Mouse (Mus musculus) liver, embryonic 14.5 days (tissue): ENCODE measurements around the gene Nmnat2. TPM values are rescaled to one million over a fixed set of nuclear protein-coding genes. Genes with fewer than 3 reads are reported as not detected.

Experiments used
- ATAC-seq: fragments of 200-750 bp; cut with Nextera tagmentation; 2 replicates; pipeline ENCODE4 v1.8.0; 2017; ENCODE audit warnings: moderate number of reproducible peaks, mild to moderate bottlenecking, moderate library complexity; ENCODE audit not compliant: insufficient read depth
- DNase-seq, 3 experiments: peaks; one replicate each; pipeline ENCODE4 v3.0.0-alpha.2; 2012 to 2013; ENCODE audit warnings: low read depth in 3 of 3, low spot score in 3 of 3
- H3K27ac ChIP-seq: fragments of 300-500 bp; sonication (generic); 2 replicates; pipeline ENCODE4 v1.5.1; 2014; ENCODE audit warnings: moderate library complexity, mild to moderate bottlenecking, control low read depth, inconsistent platforms
- H3K27me3 ChIP-seq: fragments of 300-500 bp; sonication (generic); 2 replicates; pipeline ENCODE4 v1.6.1; 2014; ENCODE audit warnings: mild to moderate bottlenecking, low read length, moderate library complexity; ENCODE audit not compliant: control insufficient read depth, insufficient read depth
- H3K36me3 ChIP-seq: fragments of 300-500 bp; sonication (generic); replicated peaks from 2 replicates; pipeline ENCODE4 v1.6.1; 2014; ENCODE audit warnings: low read depth; ENCODE audit not compliant: control insufficient read depth, insufficient read depth
- H3K4me1 ChIP-seq, 2 experiments: fragments of 200-500 bp in 1 of 2; fragments of 300-500 bp in 1 of 2; sonication (generic) in 1 of 2; replicated peaks; 2 replicates each; pipeline ENCODE4 v1.6.1; 2012 to 2014; ENCODE audit warnings: antibody characterized with exemption in 1 of 2, inconsistent platforms in 1 of 2, low read length in 1 of 2; ENCODE audit not compliant: control insufficient read depth in 2 of 2, insufficient read depth in 2 of 2
- H3K4me2 ChIP-seq: fragments of 300-500 bp; sonication (generic); 2 replicates; pipeline ENCODE4 v1.6.1; 2014; ENCODE audit warnings: low read depth, mild to moderate bottlenecking, control low read depth, moderate library complexity
- H3K4me3 ChIP-seq, 2 experiments: fragments of 200-500 bp in 1 of 2; fragments of 300-500 bp in 1 of 2; sonication (generic) in 1 of 2; 2 replicates each; pipeline ENCODE4 v1.5.1; 2012 to 2014; ENCODE audit warnings: low read depth in 2 of 2, low read length in 2 of 2, mild to moderate bottlenecking in 2 of 2, control low read depth in 1 of 2, inconsistent platforms in 1 of 2, moderate library complexity in 1 of 2; ENCODE audit not compliant: insufficient read depth in 1 of 2
- H3K9ac ChIP-seq: fragments of 300-500 bp; sonication (generic); replicated peaks from 2 replicates; pipeline ENCODE4 v1.6.1; 2014; ENCODE audit warnings: mild to moderate bottlenecking, control low read depth, moderate library complexity
- H3K9me3 ChIP-seq: fragments of 300-500 bp; sonication (generic); 2 replicates; pipeline ENCODE4 v1.6.1; 2016; ENCODE audit warnings: low read length, mixed read lengths; ENCODE audit not compliant: control insufficient read depth
- CTCF ChIP-seq: IDR thresholded peaks from 2 replicates; pipeline ENCODE4 v1.5.1; 2016; ENCODE audit warnings: antibody characterized with exemption, low read depth, control low read depth
- EP300 ChIP-seq: IDR thresholded peaks from 2 replicates; pipeline ENCODE4 v1.6.1; 2016; ENCODE audit warnings: antibody characterized with exemption, low read depth
- WGBS: fragments of 180-500 bp; shearing (Covaris S2); extraction: QIAGEN DNeasy Blood & Tissue Kit; methylation state at CpG from one replicate; pipeline ENCODE4 v1.1.7; 2014; ENCODE audit not compliant: insufficient replicate concordance; 5-methylcytosine and 5-hydroxymethylcytosine counted together
- polyA plus RNA-seq, 2 experiments: library from polyadenylated mRNA; depleted of rRNA in 1 of 2; stranded (reverse) in 1 of 2; unstranded in 1 of 2; fragments of >200 nt; fragmentation: Nextera tagmentation in 1 of 2; extraction: Ambion mirVana in 1 of 2; gene quantifications; 2 replicates each; pipeline versions ENCODE4 v1.2.1 to v1.2.3; 2012 to 2014

The Nmnat2 gene
- polyA plus RNA-seq, 2 experiments, result 0.02 to 0.09 TPM

GRCm38 (mm10) chr1:153011544-153011943 is 56.8 kb downstream of the Nmnat2 start:
- TF ChIP-seq EP300 (no peak), CTCF (no peak)
- no peak for DNase-seq
- Histone ChIP-seq H3K9me3 (no peaks in the 10 kb centered on the region), H3K4me2 (no peak overlapping the region), H3K27me3 (no peaks in the 10 kb centered on the region), H3K9ac (no peak overlapping the region), H3K36me3 (no peaks in the 10 kb centered on the region), H3K27ac (no peak overlapping the region), H3K4me3 (no peak overlapping the region), H3K4me1 (no peaks in the 10 kb centered on the region)
- no peak for ATAC-seq
- WGBS, result 76% methylated on average over 6 of the region's 6 CpGs

DNA sequence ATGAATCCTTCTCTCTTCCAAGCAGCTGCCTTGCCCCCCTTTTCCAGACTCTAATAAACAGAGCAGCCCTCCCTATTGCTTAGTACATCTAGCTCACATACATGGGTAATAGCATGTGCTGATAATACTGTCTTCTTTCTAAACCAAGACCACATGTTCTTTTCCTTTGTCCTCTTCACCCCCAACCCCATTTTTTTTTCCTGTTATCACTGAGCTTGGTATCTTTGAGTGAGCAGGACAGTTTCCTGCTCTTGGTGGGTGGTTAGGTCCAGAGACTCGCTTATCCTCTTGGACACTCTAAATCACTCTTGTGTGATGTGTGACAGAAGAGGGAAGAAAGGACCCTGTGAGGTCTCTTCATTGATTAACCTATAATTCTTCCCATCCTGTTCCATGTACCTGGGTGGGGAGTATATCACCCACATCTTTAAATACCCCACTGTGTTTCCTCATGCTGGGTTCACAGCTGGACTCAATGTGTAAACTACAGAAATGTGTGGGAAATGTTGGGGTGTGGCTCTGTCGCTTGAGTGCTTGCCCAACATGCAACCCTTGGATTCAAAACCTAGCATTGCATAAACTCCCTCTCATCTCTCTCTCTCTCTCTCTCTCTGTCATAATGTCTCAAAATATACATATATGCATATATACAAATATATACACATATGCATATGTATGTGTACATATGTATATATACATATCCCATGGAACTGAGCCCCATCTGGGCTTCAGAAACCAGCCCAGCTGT is 58.9 kb downstream of the Nmnat2 start:
- WGBS, result 49% methylated on average over 2 of the region's 2 CpGs
- no peaks in the 10 kb centered on the region for H3K36me3 ChIP-seq
- no peak overlapping the region for H3K4me2 ChIP-seq
- DNase-seq, result no peak
- no peaks in the 10 kb centered on the region for H3K27me3 ChIP-seq
- TF ChIP-seq CTCF (no peak), EP300 (no peak)
- no peak overlapping the region for H3K9ac ChIP-seq
- no peak overlapping the region for H3K4me3 ChIP-seq
- H3K9me3 ChIP-seq, result no peaks in the 10 kb centered on the region
- H3K27ac ChIP-seq, result no peak overlapping the region
- no peak for ATAC-seq
- peaks cover 0 to 4% of the 10 kb centered on the region in 2 experiments; a peak in 2 of 4 replicates for H3K4me1 ChIP-seq

- no peak overlapping the region for H3K4me3 ChIP-seq
- H3K36me3 ChIP-seq, result no peaks in the 10 kb centered on the region
- WGBS, result 51% methylated on average over 14 of the region's 14 CpGs
- H3K27ac ChIP-seq, result no peak overlapping the region
- H3K4me1 ChIP-seq, result peaks cover 0 to 4% of the 10 kb centered on the region in 2 experiments; a peak in 2 of 4 replicates
- H3K27me3 ChIP-seq, result no peaks in the 10 kb centered on the region
- H3K4me2 ChIP-seq, result no peak overlapping the region
- no peak overlapping the region for H3K9ac ChIP-seq
- no peak for DNase-seq
- TF ChIP-seq EP300, result no peak
- no peak for TF ChIP-seq CTCF
- H3K9me3 ChIP-seq, result no peaks in the 10 kb centered on the region
- no peak for ATAC-seq
These were observed 59.8 kb downstream of the Nmnat2 start for GRCm38 (mm10) chr1:153014431-153015186.

GRCm38 (mm10) chr1:153016465-153017163 is 61.8 kb downstream of the Nmnat2 start:
- no peak for DNase-seq
- H3K4me2 ChIP-seq, result no peak overlapping the region
- no peak for ATAC-seq
- peaks cover 0 to 10% of the 10 kb centered on the region in 2 experiments; a peak in 2 of 4 replicates for H3K4me1 ChIP-seq
- H3K36me3 ChIP-seq, result no peaks in the 10 kb centered on the region
- WGBS, result 50% methylated on average over 11 of the region's 11 CpGs
- H3K27ac ChIP-seq, result no peak overlapping the region
- H3K9me3 ChIP-seq, result no peaks in the 10 kb centered on the region
- no peaks in the 10 kb centered on the region for H3K27me3 ChIP-seq
- H3K9ac ChIP-seq, result no peak overlapping the region
- no peak for TF ChIP-seq CTCF
- no peak for TF ChIP-seq EP300
- H3K4me3 ChIP-seq, result no peak overlapping the region
